ENCODE assay signal across 8 mouse cellular contexts in the genomic region with DNA sequence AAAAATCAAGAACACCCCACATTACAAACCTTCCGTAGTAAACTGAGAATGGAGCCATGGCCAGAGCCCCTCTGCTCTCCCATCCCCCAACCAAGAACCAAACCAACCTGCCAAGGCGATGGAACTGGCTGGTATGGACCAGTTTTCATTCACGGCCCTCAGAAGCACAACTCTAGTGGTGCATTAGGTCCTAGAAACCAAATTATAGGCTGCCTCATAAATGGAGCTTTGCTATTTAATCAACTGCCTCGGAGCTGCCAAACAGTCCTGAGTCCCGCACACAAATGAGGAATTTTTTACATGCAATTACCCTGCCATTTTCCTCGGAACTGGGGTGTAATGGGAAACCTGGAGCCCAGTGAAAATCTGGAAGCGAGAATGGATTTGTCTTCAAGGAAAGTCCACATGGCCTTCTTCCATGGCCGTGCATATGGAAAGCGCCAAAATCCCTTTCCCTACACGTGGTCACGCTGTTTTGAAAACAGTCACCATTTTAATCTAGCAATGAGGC. TPM values are rescaled to one million over a fixed set of nuclear protein-coding genes. Genes with fewer than 3 reads are reported as not detected.
DNase-seq lines count a peak whose midpoint lies in the region; ATAC-seq and TF ChIP-seq lines count a peak whose summit lies in the region.

No protein-coding gene starts in this region.

- TF ChIP-seq CTCF in lung, postnatal 0 days (IDR thresholded peaks at IDR 0.05), result no peak
- no peak for TF ChIP-seq CTCF in forebrain, postnatal 0 days (IDR thresholded peaks at IDR 0.05; ENCODE audit: low read depth)

- H3K4me3 ChIP-seq in lung, postnatal 0 days (ENCODE audit: low read depth, low read length), result peak overlapping the region; percentile 59
- peak overlapping the region; percentile 51 for H3K4me3 ChIP-seq in forebrain, postnatal 0 days (ENCODE audit: low read depth, low read length)
- peak overlapping the region; percentile 39 for H3K4me3 ChIP-seq in macrophage (ENCODE audit: inconsistent target)

- H3K9me3 ChIP-seq in lung, postnatal 0 days (ENCODE audit: low read length), result no peaks in the 10 kb centered on the region
- no peaks in the 10 kb centered on the region for H3K9me3 ChIP-seq in forebrain, postnatal 0 days (ENCODE audit: low read length)

- WGBS in lung, postnatal 0 days, result 8% methylated on average over 11 of the region's 11 CpGs
- 2% methylated on average over 11 of the region's 11 CpGs for WGBS in forebrain, postnatal 0 days
- WGBS in macrophage (ENCODE audit: missing documents), result 23% methylated on average over 11 of the region's 11 CpGs

- peaks cover 18% of the 10 kb centered on the region for H3K4me1 ChIP-seq in lung, postnatal 0 days (ENCODE audit: insufficient read depth, low read depth, low read length)
- H3K4me1 ChIP-seq in forebrain, postnatal 0 days (ENCODE audit: insufficient read depth), result peaks cover 16% of the 10 kb centered on the region

- H3K27ac ChIP-seq in lung, postnatal 0 days (ENCODE audit: low read length), result peak overlapping the region; percentile 99
- H3K27ac ChIP-seq in forebrain, postnatal 0 days (ENCODE audit: low read depth, low read length), result peak overlapping the region; percentile 98
- peak overlapping the region; percentile 89 for H3K27ac ChIP-seq in macrophage

- DNase-seq in CD4-positive, CD25-positive, alpha-beta regulatory T cell, adult 2 months (ENCODE audit: low read depth, low spot score), result peak; percentile 22
- DNase-seq in lung, postnatal 0 days (ENCODE audit: low spot score), result no peak
- no peak for DNase-seq in lung, adult 18-20 months
- DNase-seq in forebrain, postnatal 0 days, result peak; percentile 53
- DNase-seq in frontal cortex, postnatal 25 days (ENCODE audit: low spot score in 2 of 2), result no peak
- DNase-seq in adrenal gland, postnatal 25 days, result no peak

- no peaks in the 10 kb centered on the region for H3K27me3 ChIP-seq in lung, postnatal 0 days (replicated peaks; ENCODE audit: insufficient read depth, low read length)
- H3K27me3 ChIP-seq in forebrain, postnatal 0 days (ENCODE audit: insufficient read depth, low read length), result no peaks in the 10 kb centered on the region

- H3K79me2 ChIP-seq in macrophage (ENCODE audit: inconsistent target), result peaks cover 13% of the 10 kb centered on the region

- no peaks in the 10 kb centered on the region for H3K36me3 ChIP-seq in lung, postnatal 0 days (ENCODE audit: insufficient read depth, low read length)
- no peaks in the 10 kb centered on the region for H3K36me3 ChIP-seq in forebrain, postnatal 0 days (ENCODE audit: insufficient read depth)
- no peaks in the 10 kb centered on the region for H3K36me3 ChIP-seq in macrophage (ENCODE audit: inconsistent target)

- peak overlapping the region; percentile 83 for H3K4me2 ChIP-seq in lung, postnatal 0 days (replicated peaks; ENCODE audit: low read depth, low read length)
- peak overlapping the region; percentile 94 for H3K4me2 ChIP-seq in forebrain, postnatal 0 days (ENCODE audit: low read depth)

- no peak for TF ChIP-seq EP300 in lung, postnatal 0 days (IDR thresholded peaks at IDR 0.05)

- ATAC-seq in CD4-positive, CD25-positive, alpha-beta regulatory T cell, adult 4 months, result no peak
- no peak for ATAC-seq in lung, postnatal 0 days
- ATAC-seq in forebrain, postnatal 0 days, result no peak

- no peak overlapping the region for H3K9ac ChIP-seq in lung, postnatal 0 days (replicated peaks; ENCODE audit: low read depth)
- H3K9ac ChIP-seq in forebrain, postnatal 0 days, result peak overlapping the region; percentile 59; the same call in 1 of the 2 replicates

RNA-seq across cellular contexts. Expression of a gene that starts 0.7 kb away (rescaled TPM):
- polyA plus RNA-seq in CD4-positive, CD25-positive, alpha-beta regulatory T cell, adult 4 months (2017; shearing (Covaris generic)), result 10 to 100 TPM; 74.4 to 76.7 TPM
- polyA plus RNA-seq in lung, postnatal 0 days (2015; fragmentation: Nextera tagmentation; extraction: Ambion mirVana), result 13.7 and 18.6 TPM in 2 replicates
- total RNA-seq in forebrain, postnatal 0 days (2014; rRNA removed), result 36.2 and 51.0 TPM in 2 replicates
- polyA plus RNA-seq in forebrain, postnatal 0 days (2015; fragmentation: Nextera tagmentation; extraction: Ambion mirVana), result 12.7 and 19.3 TPM in 2 replicates
- total RNA-seq in macrophage (2018; cell fraction: chromatin; rRNA removed), result 100 to 1,000 TPM in 19 of 26 experiments, 10 to 100 TPM in 7; 28.1 to 299 (median 129) TPM
- 10 to 100 TPM; 27.8 to 61.2 (median 49.8) TPM for total RNA-seq in macrophage (2018; cell fraction: cytosol; rRNA removed)
- total RNA-seq in macrophage (2018; cell fraction: nucleus; rRNA removed), result 100 to 1,000 TPM in 11 of 26 experiments, 10 to 100 TPM in 15; 30.5 to 188 (median 96.9) TPM
- 24.4 to 30.0 TPM (median 27.9 TPM) in 3 replicates for polyA plus RNA-seq in macrophage (2018)
- total RNA-seq in adrenal gland, postnatal 25 days (2021), result 73.6 and 79.7 TPM in 2 replicates

Comparison
In these comparisons a context has a peak if more than half of its experiments do, and no peak if none do; other contexts are left out.
1. DNase-seq: peak in CD4-positive, CD25-positive, alpha-beta regulatory T cell, adult 2 months (single experiment) and forebrain, postnatal 0 days (single experiment); none in lung, postnatal 0 days (single experiment), lung, adult 18-20 months (0 of 2), frontal cortex, postnatal 25 days (0 of 2) and adrenal gland, postnatal 25 days (single experiment).
2. Peak in every context shown above with its lines, with median percentiles within 50 percentile points of each other: H3K27ac ChIP-seq and H3K4me3 ChIP-seq.